ENCODE assay signal across 11 mouse cellular contexts in genomic region chr16:26078923-26079351, GRCm38 (mm10). TPM values are rescaled to one million over a fixed set of nuclear protein-coding genes. Genes with fewer than 3 reads are reported as not detected.
A peak's percentile ranks its signal among the peaks of the same experiment; 100 is the strongest.
DNase-seq lines count a peak whose midpoint lies in the region; ATAC-seq and TF ChIP-seq lines count a peak whose summit lies in the region.
"Had no signal": no experiment of that assay in that cellular context is flagged by ENCODE, and none has a peak within 500 bp of the region (broad histone marks: within the 10 kb centered on the region; RNA-seq: fewer than 3 reads in every experiment).

No protein-coding gene starts in this region.

- no peaks in the 10 kb centered on the region for H3K9me3 ChIP-seq in hindbrain, embryonic 10.5 days
- H3K9me3 ChIP-seq in hindbrain, embryonic 12.5 days (replicated peaks): no peaks in the 10 kb centered on the region
- no peaks in the 10 kb centered on the region for H3K9me3 ChIP-seq in midbrain, embryonic 10.5 days (replicated peaks)
- no peaks in the 10 kb centered on the region for H3K9me3 ChIP-seq in midbrain, embryonic 15.5 days
- no peaks in the 10 kb centered on the region for H3K9me3 ChIP-seq in embryonic facial prominence, embryonic 15.5 days (replicated peaks)
- no peaks in the 10 kb centered on the region for H3K9me3 ChIP-seq in stomach, embryonic 15.5 days

- no peak overlapping the region for H3K4me2 ChIP-seq in hindbrain, embryonic 12.5 days (replicated peaks)
- H3K4me2 ChIP-seq in midbrain, embryonic 15.5 days: no peak overlapping the region
- H3K4me2 ChIP-seq in embryonic facial prominence, embryonic 15.5 days (replicated peaks): no peak overlapping the region
- no peak overlapping the region for H3K4me2 ChIP-seq in stomach, embryonic 15.5 days

- no peaks in the 10 kb centered on the region for H3K36me3 ChIP-seq in hindbrain, embryonic 10.5 days
- H3K36me3 ChIP-seq in hindbrain, embryonic 12.5 days: no peaks in the 10 kb centered on the region
- no peaks in the 10 kb centered on the region for H3K36me3 ChIP-seq in midbrain, embryonic 10.5 days
- no peaks in the 10 kb centered on the region for H3K36me3 ChIP-seq in midbrain, embryonic 15.5 days (replicated peaks)
- no peaks in the 10 kb centered on the region for H3K36me3 ChIP-seq in embryonic facial prominence, embryonic 15.5 days
- no peaks in the 10 kb centered on the region for H3K36me3 ChIP-seq in stomach, embryonic 15.5 days
- no peaks in the 10 kb centered on the region for H3K36me3 ChIP-seq in thymus, adult 2 months (ENCODE audit: control insufficient read depth, insufficient read depth, low read length)

- H3K27me3 ChIP-seq in hindbrain, embryonic 10.5 days (ENCODE audit: insufficient read depth, poor library complexity, severe bottlenecking): 0 out of 2 replicates have a peak, but pooled peaks cover 3% of the 10 kb centered on the region
- no peaks in the 10 kb centered on the region for H3K27me3 ChIP-seq in hindbrain, embryonic 12.5 days
- no peaks in the 10 kb centered on the region for H3K27me3 ChIP-seq in midbrain, embryonic 10.5 days (ENCODE audit: low read depth, poor library complexity, severe bottlenecking)
- H3K27me3 ChIP-seq in midbrain, embryonic 15.5 days (replicated peaks): no peaks in the 10 kb centered on the region
- H3K27me3 ChIP-seq in embryonic facial prominence, embryonic 15.5 days: no peaks in the 10 kb centered on the region
- no peaks in the 10 kb centered on the region for H3K27me3 ChIP-seq in stomach, embryonic 15.5 days (replicated peaks)
- H3K27me3 ChIP-seq in thymus, adult 2 months (ENCODE audit: control insufficient read depth, insufficient read depth, low read length): no peaks in the 10 kb centered on the region

- no peak overlapping the region for H3K9ac ChIP-seq in hindbrain, embryonic 12.5 days
- no peak overlapping the region for H3K9ac ChIP-seq in midbrain, embryonic 15.5 days
- no peak overlapping the region for H3K9ac ChIP-seq in embryonic facial prominence, embryonic 15.5 days
- H3K9ac ChIP-seq in stomach, embryonic 15.5 days: no peak overlapping the region

- peak; percentile 47 for DNase-seq in hindbrain, embryonic 10.5 days (ENCODE audit: low spot score)
- peak; percentile 48 for DNase-seq in midbrain, embryonic 10.5 days (ENCODE audit: low spot score)
- no peak for DNase-seq in spleen, adult 18-20 months
- DNase-seq in thymus, adult 2 months: no peak
- DNase-seq: cerebellum, postnatal 25 days; gastrocnemius, postnatal 10 days had no signal

- TF ChIP-seq CTCF in thymus, adult 2 months (IDR thresholded peaks at IDR 0.05; ENCODE audit: borderline replicate concordance, control insufficient read depth, extremely low read depth, insufficient read depth, low read length, poor library complexity): no peak

- H3K4me1 ChIP-seq in hindbrain, embryonic 10.5 days (replicated peaks): peaks cover 29% of the 10 kb centered on the region
- peaks cover 19% of the 10 kb centered on the region for H3K4me1 ChIP-seq in hindbrain, embryonic 12.5 days
- H3K4me1 ChIP-seq in midbrain, embryonic 10.5 days: peaks cover 29% of the 10 kb centered on the region
- H3K4me1 ChIP-seq in midbrain, embryonic 15.5 days: no peaks in the 10 kb centered on the region
- peaks cover 14% of the 10 kb centered on the region for H3K4me1 ChIP-seq in embryonic facial prominence, embryonic 15.5 days
- H3K4me1 ChIP-seq in stomach, embryonic 15.5 days: peaks cover 25% of the 10 kb centered on the region
- no peaks in the 10 kb centered on the region for H3K4me1 ChIP-seq in thymus, adult 2 months (replicated peaks; ENCODE audit: control insufficient read depth, insufficient read depth, low read length)

- no peak overlapping the region for H3K27ac ChIP-seq in hindbrain, embryonic 10.5 days
- no peak overlapping the region for H3K27ac ChIP-seq in hindbrain, embryonic 12.5 days
- no peak overlapping the region; the same call in 1 of the 2 replicates for H3K27ac ChIP-seq in midbrain, embryonic 10.5 days (replicated peaks)
- H3K27ac ChIP-seq in midbrain, embryonic 15.5 days: no peak overlapping the region
- H3K27ac ChIP-seq in embryonic facial prominence, embryonic 15.5 days (replicated peaks): no peak overlapping the region
- peak overlapping the region; percentile 40; the same call in 1 of the 2 replicates for H3K27ac ChIP-seq in stomach, embryonic 15.5 days
- no peak overlapping the region for H3K27ac ChIP-seq in thymus, adult 2 months (ENCODE audit: control insufficient read depth, insufficient read depth, low read length)

- WGBS in hindbrain, embryonic 10.5 days: 6% methylated on average over 7 of the region's 7 CpGs
- WGBS in hindbrain, embryonic 12.5 days: 7% methylated on average over 7 of the region's 7 CpGs
- WGBS in midbrain, embryonic 10.5 days: 5% methylated on average over 7 of the region's 7 CpGs
- 8% methylated on average over 7 of the region's 7 CpGs for WGBS in midbrain, embryonic 15.5 days
- WGBS in embryonic facial prominence, embryonic 15.5 days: 18% methylated on average over 7 of the region's 7 CpGs
- WGBS in stomach, embryonic 15.5 days: 13% methylated on average over 7 of the region's 7 CpGs
- WGBS in thymus, adult 2 months: 80% methylated on average over 7 of the region's 7 CpGs

- no peak for TF ChIP-seq POLR2A in thymus, adult 2 months (IDR thresholded peaks at IDR 0.05; ENCODE audit: control insufficient read depth, extremely low read depth, insufficient read depth, low read length, poor library complexity)

- no peak overlapping the region for H3K4me3 ChIP-seq in hindbrain, embryonic 10.5 days
- no peak overlapping the region for H3K4me3 ChIP-seq in hindbrain, embryonic 12.5 days
- no peak overlapping the region for H3K4me3 ChIP-seq in midbrain, embryonic 10.5 days
- no peak overlapping the region for H3K4me3 ChIP-seq in midbrain, embryonic 15.5 days
- no peak overlapping the region for H3K4me3 ChIP-seq in embryonic facial prominence, embryonic 15.5 days (replicated peaks)
- no peak overlapping the region for H3K4me3 ChIP-seq in stomach, embryonic 15.5 days (replicated peaks)
- H3K4me3 ChIP-seq in thymus, adult 2 months (ENCODE audit: control insufficient read depth, insufficient read depth, low read length): no peak overlapping the region

- no peak for ATAC-seq in hindbrain, embryonic 12.5 days (ENCODE audit: low FRiP score)
- no peak for ATAC-seq in midbrain, embryonic 15.5 days (replicated peaks)
- ATAC-seq in embryonic facial prominence, embryonic 15.5 days (ENCODE audit: insufficient number of reproducible peaks, low FRiP score, low TSS enrichment, low read depth): peak; percentile 2; the same call in 1 of the 2 replicates
- ATAC-seq in stomach, embryonic 15.5 days (ENCODE audit: insufficient read depth, low FRiP score, low read depth): no peak
- ATAC-seq: lung, postnatal 0 days had no signal

RNA-seq across cellular contexts. Expression of gene P3h2, which starts 26.6 kb away (rescaled TPM):
- 1.9 and 2.1 TPM in 2 replicates for polyA plus RNA-seq in hindbrain, embryonic 10.5 days (2016; fragmentation: Nextera tagmentation; extraction: Ambion mirVana)
- polyA plus RNA-seq in hindbrain, embryonic 12.5 days (2016; fragmentation: Nextera tagmentation; extraction: Ambion mirVana): 2.3 and 3.5 TPM in 2 replicates
- polyA plus RNA-seq in midbrain, embryonic 10.5 days (2016; fragmentation: Nextera tagmentation; extraction: Ambion mirVana): 1.5 and 2.7 TPM in 2 replicates
- 0.56 and 1.2 TPM in 2 replicates for polyA plus RNA-seq in midbrain, embryonic 15.5 days (2015; fragmentation: Nextera tagmentation; extraction: Ambion mirVana)
- 6.7 and 8.0 TPM in 2 replicates for polyA plus RNA-seq in embryonic facial prominence, embryonic 15.5 days (2015; fragmentation: Nextera tagmentation; extraction: Ambion mirVana)
- 4.9 and 5.5 TPM in 2 replicates for polyA plus RNA-seq in stomach, embryonic 15.5 days (2015; fragmentation: Nextera tagmentation; extraction: Ambion mirVana)
- polyA plus RNA-seq in thymus, adult 2 months (2012; rRNA removed): 1.6 and 1.8 TPM in 2 replicates

Comparison
In these comparisons a context has a peak if more than half of its experiments do, and no peak if none do; other contexts are left out.
1. DNase-seq: peak in hindbrain, embryonic 10.5 days (single experiment) and midbrain, embryonic 10.5 days (single experiment); none in spleen, adult 18-20 months (0 of 2) and thymus, adult 2 months (single experiment).